Mouse (Mus musculus) natural killer cell, adult 2 months (primary cell): ENCODE results near the gene Sult2b1.
A peak's percentile ranks its signal among the peaks of the same experiment; 100 is the strongest.

ENCODE experiments used
- DNase-seq, 2 experiments: peaks; one replicate each; pipeline ENCODE4 v3.0.0; 2022; ENCODE audit warnings: low spot score in 2 of 2

The Sult2b1 gene

GRCm38 (mm10) chr7:45800546-45801204, 16.2 kb upstream of the Sult2b1 start:
- DNase-seq, result peak; percentile 38 to 53

GRCm38 (mm10) chr7:45800001-45800400, 15.5 kb upstream of the Sult2b1 start:
- no peak for DNase-seq

GRCm38 (mm10) chr7:45798931-45799330, 14.5 kb upstream of the Sult2b1 start:
- peak; percentile 47 for DNase-seq

GRCm38 (mm10) chr7:45798511-45798836, 14.0 kb upstream of the Sult2b1 start:
- DNase-seq, result peak; percentile 33 to 34

- no peak for DNase-seq
Observed at GRCm38 (mm10) chr7:45797661-45798510, 13.4 kb upstream of the Sult2b1 start.

GRCm38 (mm10) chr7:45796950-45797349, 12.5 kb upstream of the Sult2b1 start:
- DNase-seq, result no peak

- DNase-seq, result no peak
Observed at GRCm38 (mm10) chr7:45794971-45795370, 10.5 kb upstream of the Sult2b1 start.

GRCm38 (mm10) chr7:45793969-45794585, 9.6 kb upstream of the Sult2b1 start:
- DNase-seq, result no peak

GRCm38 (mm10) chr7:45793240-45793639, 8.8 kb upstream of the Sult2b1 start:
- no peak for DNase-seq

- no peak for DNase-seq
Observed at GRCm38 (mm10) chr7:45791756-45792490, 7.5 kb upstream of the Sult2b1 start.

GRCm38 (mm10) chr7:45790721-45791120, 6.3 kb upstream of the Sult2b1 start:
- DNase-seq, result no peak

- no peak for DNase-seq
Observed at GRCm38 (mm10) chr7:45787642-45788041, 3.2 kb upstream of the Sult2b1 start.

- DNase-seq, result no peak
Observed at GRCm38 (mm10) chr7:45786661-45787413, 2.4 kb upstream of the Sult2b1 start.

- DNase-seq, result no peak
Observed at GRCm38 (mm10) chr7:45786136-45786578, 1.7 kb upstream of the Sult2b1 start.

GRCm38 (mm10) chr7:45785388-45786135, 1.1 kb upstream of the Sult2b1 start:
- no peak for DNase-seq

GRCm38 (mm10) chr7:45783511-45784091, 868 bp downstream of the Sult2b1 start, which contains the start of gene Lmtk3:
TSS of gene Lmtk3 (plus strand) at chr7:45783738.
- DNase-seq, result peak; percentile 66 to 67

- no peak for DNase-seq
Observed at GRCm38 (mm10) chr7:45782271-45782670, 2.2 kb downstream of the Sult2b1 start.

GRCm38 (mm10) chr7:45779081-45779641, 5.3 kb downstream of the Sult2b1 start:
- peak; percentile 90 to 94 for DNase-seq

GRCm38 (mm10) chr7:45775237-45775636, 9.2 kb downstream of the Sult2b1 start:
- DNase-seq, result no peak

- DNase-seq, result peak; percentile 76 to 91
Observed at GRCm38 (mm10) chr7:45771101-45771500, 13.4 kb downstream of the Sult2b1 start.
